Mouse (Mus musculus) liver, embryonic 16.5 days (tissue): ENCODE measurements around the gene Zscan29. TPM values are rescaled to one million over a fixed set of nuclear protein-coding genes. Genes with fewer than 3 reads are reported as not detected.

Experiments
- ATAC-seq: fragments of 200-750 bp; cut with Nextera tagmentation; 2 replicates; pipeline ENCODE4 v1.8.0; 2017; ENCODE audit warnings: low read depth, mild to moderate bottlenecking, moderate number of reproducible peaks, moderate library complexity
- H3K27ac ChIP-seq: fragments of 300-500 bp; sonication (generic); 2 replicates; pipeline ENCODE4 v1.5.1; 2014; ENCODE audit warnings: mild to moderate bottlenecking, low read length
- H3K27me3 ChIP-seq: fragments of 300-500 bp; sonication (generic); 2 replicates; pipeline ENCODE4 v1.6.1; 2014; ENCODE audit warnings: low read depth, low read length, mixed read lengths; ENCODE audit not compliant: control insufficient read depth, insufficient read depth
- H3K36me3 ChIP-seq: fragments of 300-500 bp; sonication (generic); 2 replicates; pipeline ENCODE4 v1.6.1; 2014; ENCODE audit warnings: mild to moderate bottlenecking; ENCODE audit not compliant: control insufficient read depth, insufficient read depth
- H3K4me1 ChIP-seq: fragments of 300-500 bp; sonication (generic); 2 replicates; pipeline ENCODE4 v1.6.1; 2014; ENCODE audit warnings: low read depth, low read length, mixed read lengths; ENCODE audit not compliant: control insufficient read depth
- H3K4me2 ChIP-seq: fragments of 300-500 bp; sonication (generic); 2 replicates; pipeline ENCODE4 v1.6.1; 2014; ENCODE audit warnings: low read depth, low read length, mixed read lengths
- H3K4me3 ChIP-seq: fragments of 300-500 bp; sonication (generic); 2 replicates; pipeline ENCODE4 v1.5.1; 2014; ENCODE audit warnings: low read depth, mild to moderate bottlenecking, low read length
- H3K9ac ChIP-seq: fragments of 300-500 bp; sonication (generic); 2 replicates; pipeline ENCODE4 v1.6.1; 2014; ENCODE audit warnings: low read depth, low read length
- H3K9me3 ChIP-seq: fragments of 300-500 bp; sonication (generic); replicated peaks from 2 replicates; pipeline ENCODE4 v1.6.1; 2016; ENCODE audit warnings: low read length; ENCODE audit not compliant: control insufficient read depth
- WGBS: fragments of 180-500 bp; shearing (Covaris S2); extraction: QIAGEN DNeasy Blood & Tissue Kit; methylation state at CpG from one replicate; pipeline ENCODE4 v1.1.7; 2014; ENCODE audit not compliant: insufficient replicate concordance; 5-methylcytosine and 5-hydroxymethylcytosine counted together
- polyA plus RNA-seq: library from polyadenylated mRNA; unstranded; fragments of >200 nt; fragmentation: Nextera tagmentation; extraction: Ambion mirVana; gene quantifications from 2 replicates; pipeline ENCODE4 v1.2.1, GENCODE M21; 2015

Gene Zscan29
- 3.9 and 4.4 TPM in 2 replicates for polyA plus RNA-seq

DNA sequence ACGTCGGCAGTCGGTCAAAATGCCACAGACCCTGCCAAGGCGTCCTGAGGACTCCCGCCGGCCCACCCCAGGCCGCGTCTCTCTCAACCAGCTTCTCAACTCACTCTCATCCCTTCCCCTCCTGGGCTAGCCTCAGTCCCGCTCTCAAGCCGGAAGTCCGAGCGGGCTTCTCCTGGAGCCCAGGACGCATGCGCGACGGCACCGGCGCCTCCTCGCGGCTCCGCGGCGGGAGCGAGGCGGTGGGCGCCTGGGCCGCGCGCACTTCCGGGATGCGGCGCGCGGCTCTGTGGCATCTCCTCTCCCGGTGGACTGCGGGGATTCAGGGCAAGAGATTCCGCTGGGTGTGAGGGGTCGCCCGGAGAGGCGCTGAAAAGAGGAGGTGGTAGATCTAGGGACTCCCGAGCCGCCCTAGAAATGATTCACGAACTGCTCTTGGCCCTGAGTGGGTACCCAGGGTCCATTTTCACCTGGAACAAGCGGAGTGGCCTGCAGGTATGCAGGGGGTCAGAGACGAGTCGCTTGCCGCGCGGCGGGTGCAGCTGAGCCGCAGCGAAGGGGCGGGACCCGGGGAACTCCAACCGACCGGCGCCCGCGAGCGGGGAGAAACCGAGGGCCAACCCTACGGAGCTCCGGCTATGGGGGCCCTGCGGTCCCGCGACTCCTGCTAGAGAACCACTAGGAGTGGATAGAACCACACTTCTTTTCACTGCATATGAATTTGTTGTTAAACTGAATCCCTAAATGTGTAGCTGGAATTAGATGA, at the start of gene Zscan29:
Gene Zscan29, minus strand, starts transcription at position 146 of the 763 bp plus-strand sequence.
- Histone ChIP-seq H3K36me3 (peaks cover 4% of the 10 kb centered on the region; the same call in 1 of the 2 replicates), H3K9ac (peak within 1 kb of the TSS; percentile 96), H3K4me3 (peak within 1 kb of the TSS; percentile 98), H3K27me3 (no peaks in the 10 kb centered on the region), H3K27ac (peak within 1 kb of the TSS; percentile 94), H3K4me1 (peaks cover 22% of the 10 kb centered on the region), H3K4me2 (peak within 1 kb of the TSS; percentile 74), H3K9me3 (no peaks in the 10 kb centered on the region)
- ATAC-seq: peak; percentile 95
- under 1% methylated on average over 66 of the region's 66 CpGs for WGBS

DNA sequence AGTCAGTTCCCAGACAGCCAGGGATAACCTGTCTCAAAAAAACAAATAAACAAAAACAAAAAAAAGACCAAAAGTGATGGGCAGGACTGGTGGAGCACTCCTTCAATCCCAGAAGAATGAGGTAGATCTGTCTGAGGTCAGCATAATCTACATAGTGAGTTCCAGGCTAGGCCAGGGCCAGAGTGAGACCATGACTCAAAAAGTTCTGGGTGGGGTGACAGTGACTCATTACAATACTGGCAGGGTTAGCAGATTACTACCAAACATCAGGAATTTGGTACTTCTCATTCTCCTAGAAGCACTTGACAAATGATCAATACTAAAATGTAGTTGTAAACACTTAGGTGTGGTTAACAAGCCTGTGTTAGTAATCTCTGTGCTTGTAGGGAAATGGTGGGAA, 49.1 kb upstream of the Zscan29 start:
- H3K4me2 ChIP-seq: no peak overlapping the region
- no peaks in the 10 kb centered on the region for H3K4me1 ChIP-seq
- peaks cover 13% of the 10 kb centered on the region for H3K36me3 ChIP-seq
- H3K9ac ChIP-seq: no peak overlapping the region
- no peak overlapping the region for H3K4me3 ChIP-seq
- no peaks in the 10 kb centered on the region for H3K9me3 ChIP-seq
- no peak for ATAC-seq
- no peaks in the 10 kb centered on the region for H3K27me3 ChIP-seq
- no peak overlapping the region for H3K27ac ChIP-seq

DNA sequence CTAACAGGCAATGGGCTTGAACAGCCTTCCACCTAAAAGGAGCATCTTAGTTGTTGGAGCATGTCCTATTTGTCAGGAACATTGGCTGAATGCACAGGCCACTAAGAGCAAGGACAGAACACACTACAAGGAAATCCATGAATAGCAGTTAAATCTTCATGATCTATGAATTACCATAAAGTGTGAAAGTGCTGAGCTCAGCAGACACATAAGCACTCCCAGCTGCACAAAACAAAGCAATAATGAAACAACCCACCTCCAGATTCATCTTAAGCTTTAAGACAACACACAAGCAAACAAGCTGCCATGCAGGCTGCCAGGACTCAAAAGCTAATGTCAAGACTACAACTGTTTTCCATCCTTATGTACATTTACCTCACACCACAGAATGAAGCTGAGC, 48.3 kb upstream of the Zscan29 start:
- no peak overlapping the region for H3K9ac ChIP-seq
- no peak overlapping the region for H3K4me3 ChIP-seq
- no peaks in the 10 kb centered on the region for H3K9me3 ChIP-seq
- H3K27ac ChIP-seq: no peak overlapping the region
- H3K4me1 ChIP-seq: no peaks in the 10 kb centered on the region
- no peaks in the 10 kb centered on the region for H3K27me3 ChIP-seq
- H3K4me2 ChIP-seq: no peak overlapping the region
- no peak for ATAC-seq
- peaks cover 15% of the 10 kb centered on the region for H3K36me3 ChIP-seq

DNA sequence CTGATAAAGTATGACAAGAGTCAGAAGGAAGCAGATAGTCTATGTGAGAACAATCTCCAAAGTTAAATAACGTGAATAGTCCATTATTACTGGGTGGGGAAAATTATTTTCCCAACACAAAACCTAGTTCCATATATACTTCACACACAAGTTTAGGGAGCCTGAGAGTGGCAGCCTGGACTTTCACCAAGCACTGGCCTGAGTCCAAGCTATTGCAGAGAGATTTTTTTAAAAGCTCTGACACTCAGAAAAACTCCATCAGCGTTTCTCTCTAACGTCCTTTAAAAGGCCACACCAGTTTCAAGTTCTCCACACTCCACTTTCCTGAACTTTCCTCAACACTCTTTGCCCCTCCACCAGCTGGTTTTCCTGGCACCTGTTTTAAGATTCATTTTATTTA, 43.6 kb upstream of the Zscan29 start:
- no peak overlapping the region for H3K9ac ChIP-seq
- no peak for ATAC-seq
- 78% methylated on average over 3 of the region's 3 CpGs for WGBS
- H3K4me2 ChIP-seq: no peak overlapping the region
- no peak overlapping the region for H3K4me3 ChIP-seq
- peaks cover 13% of the 10 kb centered on the region for H3K36me3 ChIP-seq
- H3K4me1 ChIP-seq: no peaks in the 10 kb centered on the region
- H3K27ac ChIP-seq: no peak overlapping the region
- H3K27me3 ChIP-seq: no peaks in the 10 kb centered on the region
- H3K9me3 ChIP-seq: no peaks in the 10 kb centered on the region

DNA sequence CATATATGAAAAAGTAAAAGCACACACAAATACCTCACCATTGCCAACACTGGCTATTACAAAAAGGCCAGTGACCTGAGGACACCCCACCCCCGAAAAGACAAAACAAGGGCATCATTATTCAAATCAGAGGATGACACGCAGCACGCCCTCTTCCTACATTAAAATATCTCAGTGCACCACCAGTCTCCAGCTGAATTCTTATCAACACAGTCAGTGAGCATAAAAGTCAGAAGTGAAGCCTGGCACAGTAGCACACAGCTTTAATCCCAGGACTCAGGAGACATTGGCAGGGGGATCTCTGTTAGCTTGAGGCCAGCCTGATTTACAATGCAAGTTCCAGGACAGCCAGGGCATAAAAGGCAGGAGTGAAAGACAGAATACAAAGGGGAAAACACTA, 35.6 kb upstream of the Zscan29 start:
- H3K4me3 ChIP-seq: no peak overlapping the region
- H3K36me3 ChIP-seq: peaks cover 22% of the 10 kb centered on the region
- H3K9me3 ChIP-seq: no peaks in the 10 kb centered on the region
- ATAC-seq: 0 out of 2 replicates have a peak, but pooled peaks have one; percentile 35
- no peak overlapping the region for H3K9ac ChIP-seq
- no peak overlapping the region for H3K27ac ChIP-seq
- no peaks in the 10 kb centered on the region for H3K27me3 ChIP-seq
- H3K4me2 ChIP-seq: no peak overlapping the region
- H3K4me1 ChIP-seq: no peaks in the 10 kb centered on the region; the same call in 1 of the 2 replicates
- 46% methylated on average over 3 of the region's 3 CpGs for WGBS

DNA sequence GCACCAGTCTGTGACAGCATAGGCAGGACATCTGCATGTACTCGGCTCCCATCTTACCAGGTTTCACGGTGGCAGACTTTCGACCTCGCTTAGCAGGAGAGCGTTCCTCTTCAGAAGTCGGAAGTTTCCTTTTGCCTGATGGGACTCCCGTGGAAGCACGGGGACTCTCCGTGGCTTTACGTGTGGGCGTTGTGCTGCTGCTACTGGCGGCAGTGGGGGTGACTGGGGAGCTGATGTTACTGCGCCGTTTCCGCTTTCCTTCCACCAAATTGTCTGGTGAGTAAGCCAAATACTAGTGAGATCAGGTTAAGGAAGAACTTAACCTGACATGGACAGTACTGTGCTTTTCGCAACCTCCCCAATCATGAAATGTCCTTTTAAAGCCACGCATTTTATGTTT, 33.4 kb upstream of the Zscan29 start:
- Histone ChIP-seq H3K4me2 (no peak overlapping the region), H3K27me3 (no peaks in the 10 kb centered on the region), H3K27ac (no peak overlapping the region), H3K36me3 (peaks cover 27% of the 10 kb centered on the region), H3K4me3 (no peak overlapping the region), H3K4me1 (no peaks in the 10 kb centered on the region; the same call in 1 of the 2 replicates), H3K9ac (no peak overlapping the region), H3K9me3 (no peaks in the 10 kb centered on the region)
- 85% methylated on average over 17 of the region's 17 CpGs for WGBS
- ATAC-seq: no peak

DNA sequence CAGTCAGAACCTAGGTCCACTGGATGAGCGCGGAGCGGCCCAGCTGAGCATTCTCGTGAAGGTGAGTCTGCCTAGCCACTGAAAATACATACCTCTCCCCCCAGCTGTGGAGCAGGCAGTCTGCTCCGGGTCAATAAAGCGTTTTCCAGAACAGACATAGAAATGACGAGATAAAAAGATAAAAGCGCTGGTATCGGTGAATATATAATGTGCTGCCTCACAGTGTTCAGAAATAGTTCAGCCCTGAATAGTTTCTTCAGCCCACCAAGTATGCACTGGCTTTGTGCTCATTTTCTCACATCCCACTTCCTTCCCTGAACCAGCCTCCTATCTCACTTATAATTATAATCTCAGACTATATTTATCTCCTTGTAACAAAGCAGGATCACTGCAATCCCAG, 24.5 kb upstream of the Zscan29 start:
- H3K9me3 ChIP-seq: no peaks in the 10 kb centered on the region
- no peak overlapping the region for H3K4me3 ChIP-seq
- no peaks in the 10 kb centered on the region for H3K4me1 ChIP-seq
- H3K9ac ChIP-seq: no peak overlapping the region
- no peaks in the 10 kb centered on the region for H3K27me3 ChIP-seq
- H3K36me3 ChIP-seq: peaks cover 70% of the 10 kb centered on the region
- no peak overlapping the region for H3K27ac ChIP-seq
- ATAC-seq: no peak
- WGBS: 83% methylated on average over 9 of the region's 9 CpGs
- H3K4me2 ChIP-seq: no peak overlapping the region

DNA sequence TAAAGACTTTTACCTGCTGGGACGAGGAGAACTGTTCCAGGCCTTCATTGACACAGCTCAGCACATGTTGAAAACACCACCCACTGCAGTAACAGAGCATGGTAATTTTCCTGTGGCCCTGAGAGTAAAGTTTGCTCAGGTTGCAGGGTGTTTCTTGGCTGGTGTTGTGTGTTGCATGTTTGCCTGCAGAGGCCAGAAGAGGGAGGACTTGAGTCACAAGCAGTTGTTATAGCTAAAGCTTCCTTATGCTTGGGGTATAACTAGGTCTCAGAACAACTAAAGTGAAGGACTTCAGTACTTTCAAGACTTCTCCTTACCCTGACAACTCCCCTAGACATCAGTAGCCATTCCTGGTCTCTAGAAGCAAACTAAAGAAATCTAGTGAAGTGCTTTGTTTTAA, 17.6 kb upstream of the Zscan29 start:
- Histone ChIP-seq H3K27ac (no peak overlapping the region), H3K36me3 (peaks cover 49% of the 10 kb centered on the region), H3K4me1 (no peaks in the 10 kb centered on the region), H3K9me3 (no peaks in the 10 kb centered on the region), H3K27me3 (no peaks in the 10 kb centered on the region), H3K9ac (no peak overlapping the region), H3K4me2 (no peak overlapping the region), H3K4me3 (no peak overlapping the region)
- WGBS: 67% methylated on average over 1 of the region's 1 CpGs
- ATAC-seq: no peak

DNA sequence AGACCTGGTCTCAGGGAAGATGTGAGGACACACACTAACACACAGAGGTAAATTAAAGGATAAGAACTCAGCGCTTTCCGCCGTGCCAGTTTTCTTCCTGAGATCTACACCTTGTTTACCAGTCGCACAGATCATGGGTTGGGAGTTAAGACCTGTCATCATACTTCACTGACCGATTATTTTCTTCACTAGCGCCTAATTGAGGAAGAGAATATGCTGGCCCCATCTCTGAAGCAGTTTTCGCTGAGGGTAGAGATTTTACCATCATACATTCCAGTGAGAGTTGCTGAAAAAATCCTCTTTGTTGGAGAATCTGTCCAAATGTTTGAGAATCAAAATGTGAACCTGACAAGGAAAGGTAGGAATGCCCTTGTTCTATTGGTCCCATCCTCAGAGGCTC, 13.2 kb upstream of the Zscan29 start:
- WGBS: 88% methylated on average over 7 of the region's 7 CpGs
- H3K36me3 ChIP-seq: peaks cover 33% of the 10 kb centered on the region
- no peak overlapping the region for H3K4me2 ChIP-seq
- H3K27me3 ChIP-seq: no peaks in the 10 kb centered on the region
- H3K9ac ChIP-seq: no peak overlapping the region
- ATAC-seq: no peak
- H3K9me3 ChIP-seq: no peaks in the 10 kb centered on the region
- no peak overlapping the region for H3K4me3 ChIP-seq
- no peak overlapping the region for H3K27ac ChIP-seq
- H3K4me1 ChIP-seq: no peaks in the 10 kb centered on the region
